Mouse (Mus musculus): ENCODE results near the gene Tmem116. TPM values are rescaled to one million over a fixed set of nuclear protein-coding genes. Genes with fewer than 3 reads are reported as not detected.
A peak's percentile ranks its signal among the peaks of the same experiment; 100 is the strongest.

Tmem116 gene
- total RNA-seq, 2 experiments from 2014 or later, result 1.4 TPM; not detected in 1

DNA sequence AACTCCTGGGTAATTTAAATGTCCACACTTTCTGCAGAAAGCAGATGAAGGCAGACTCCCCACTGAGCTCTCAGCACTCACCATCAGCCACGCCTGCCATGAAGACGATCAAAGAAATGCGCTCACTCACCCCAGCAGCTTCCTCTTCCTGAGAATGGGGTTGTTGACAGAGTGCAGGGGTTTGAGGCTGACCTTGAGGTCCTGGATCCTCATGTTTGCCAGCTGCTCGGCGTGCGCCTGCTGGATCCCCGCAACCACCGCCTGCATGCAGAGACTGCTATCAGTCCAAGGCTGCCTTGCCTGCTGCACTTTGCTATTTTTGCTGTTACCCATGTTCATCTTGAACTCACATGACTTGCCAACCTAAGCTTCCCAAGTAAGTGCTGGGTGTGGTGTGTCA is 75.3 kb downstream of the Tmem116 start:
- no peak for ATAC-seq (replicated peaks; ENCODE audit: low FRiP score, poor library complexity, severe bottlenecking)

- ATAC-seq (replicated peaks; ENCODE audit: low FRiP score, poor library complexity, severe bottlenecking), result peak; percentile 54
These were observed 82.8 kb downstream of the Tmem116 start for GRCm38 (mm10) chr5:121534521-121534920.

DNA sequence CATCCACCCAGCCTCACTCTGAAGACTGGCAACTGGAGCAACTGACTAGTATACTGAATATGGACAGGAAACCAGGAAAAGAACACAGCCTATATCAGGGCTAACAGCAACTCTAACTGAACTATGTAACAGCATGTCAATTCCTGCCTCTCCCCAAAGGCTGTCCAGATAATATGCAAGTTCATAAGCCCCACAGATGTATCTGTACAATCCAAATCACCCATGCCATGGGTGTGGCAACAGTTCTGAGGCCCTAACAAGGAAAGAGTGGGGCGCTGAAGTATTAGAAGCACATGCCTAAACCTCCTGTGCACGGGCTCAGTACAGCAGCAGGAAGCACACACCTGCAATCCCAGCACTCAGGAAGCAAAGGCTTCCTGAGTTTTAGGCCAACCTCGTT is 83.4 kb downstream of the Tmem116 start:
- ATAC-seq (replicated peaks; ENCODE audit: low FRiP score, poor library complexity, severe bottlenecking), result no peak

- no peak for ATAC-seq (replicated peaks; ENCODE audit: low FRiP score, poor library complexity, severe bottlenecking)
These were observed 85.3 kb downstream of the Tmem116 start for GRCm38 (mm10) chr5:121536921-121537555.

DNA sequence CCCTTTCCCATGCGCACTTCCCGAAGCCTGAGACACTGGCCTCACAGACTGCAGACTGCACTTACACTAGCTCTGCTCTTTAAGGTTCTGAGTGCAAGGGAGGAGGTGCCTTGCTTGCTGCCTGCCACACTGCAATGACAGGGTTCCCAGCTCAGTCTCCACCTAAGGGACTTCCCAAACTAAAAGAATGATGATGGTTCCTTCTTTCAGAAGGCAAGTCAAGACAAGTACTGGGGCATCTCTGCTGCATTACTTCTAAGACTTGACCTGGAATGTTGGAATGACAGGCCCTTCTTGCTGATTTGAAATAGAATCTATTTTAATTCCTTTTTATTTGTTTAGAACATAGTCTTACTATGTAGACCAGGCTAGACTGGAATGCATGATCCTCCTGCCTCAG is 85.9 kb downstream of the Tmem116 start:
- ATAC-seq (replicated peaks; ENCODE audit: low FRiP score, poor library complexity, severe bottlenecking), result no peak

DNA sequence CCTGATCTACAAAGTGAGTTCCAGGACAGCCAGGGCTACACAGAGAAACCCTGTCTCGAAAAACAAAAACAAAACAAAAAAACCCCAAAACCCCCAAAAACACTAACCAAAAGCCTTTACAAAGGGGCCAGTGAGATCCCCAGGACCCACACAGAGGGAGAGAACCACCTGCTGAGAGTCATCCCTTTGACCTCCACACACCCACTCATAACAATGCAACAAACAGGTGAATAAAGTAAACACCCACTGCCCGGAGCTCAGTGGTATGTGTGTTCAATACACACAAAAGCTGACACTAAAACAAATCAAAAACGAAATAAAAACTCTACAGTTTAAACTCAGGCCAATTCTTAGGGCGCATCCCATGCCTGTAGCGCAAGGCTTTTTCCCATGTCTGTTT is 88.4 kb downstream of the Tmem116 start:
- no peak for ATAC-seq (replicated peaks; ENCODE audit: low FRiP score, poor library complexity, severe bottlenecking)

- ATAC-seq (replicated peaks; ENCODE audit: low FRiP score, poor library complexity, severe bottlenecking), result no peak
These were observed 89.5 kb downstream of the Tmem116 start for GRCm38 (mm10) chr5:121541235-121541634.

DNA sequence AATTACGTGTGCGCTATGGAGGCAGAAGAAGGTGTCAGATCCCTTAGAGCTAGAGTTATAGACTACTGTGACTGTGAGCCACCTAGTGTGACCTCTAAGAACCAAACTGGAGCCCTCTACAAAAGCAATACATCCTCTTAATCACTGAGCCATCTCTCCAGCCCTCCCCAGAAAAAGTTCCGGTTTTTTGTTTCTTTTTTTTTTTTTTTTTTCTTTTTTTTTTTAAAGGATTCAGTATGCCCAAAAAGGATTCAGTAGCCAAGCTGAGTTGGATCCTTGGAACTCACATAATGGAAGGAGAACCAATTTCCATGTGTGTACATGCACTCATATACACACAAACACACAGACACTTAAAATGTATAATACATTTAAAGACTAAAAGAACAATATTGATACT is 91.7 kb downstream of the Tmem116 start:
- no peak for ATAC-seq (replicated peaks; ENCODE audit: low FRiP score, poor library complexity, severe bottlenecking)

DNA sequence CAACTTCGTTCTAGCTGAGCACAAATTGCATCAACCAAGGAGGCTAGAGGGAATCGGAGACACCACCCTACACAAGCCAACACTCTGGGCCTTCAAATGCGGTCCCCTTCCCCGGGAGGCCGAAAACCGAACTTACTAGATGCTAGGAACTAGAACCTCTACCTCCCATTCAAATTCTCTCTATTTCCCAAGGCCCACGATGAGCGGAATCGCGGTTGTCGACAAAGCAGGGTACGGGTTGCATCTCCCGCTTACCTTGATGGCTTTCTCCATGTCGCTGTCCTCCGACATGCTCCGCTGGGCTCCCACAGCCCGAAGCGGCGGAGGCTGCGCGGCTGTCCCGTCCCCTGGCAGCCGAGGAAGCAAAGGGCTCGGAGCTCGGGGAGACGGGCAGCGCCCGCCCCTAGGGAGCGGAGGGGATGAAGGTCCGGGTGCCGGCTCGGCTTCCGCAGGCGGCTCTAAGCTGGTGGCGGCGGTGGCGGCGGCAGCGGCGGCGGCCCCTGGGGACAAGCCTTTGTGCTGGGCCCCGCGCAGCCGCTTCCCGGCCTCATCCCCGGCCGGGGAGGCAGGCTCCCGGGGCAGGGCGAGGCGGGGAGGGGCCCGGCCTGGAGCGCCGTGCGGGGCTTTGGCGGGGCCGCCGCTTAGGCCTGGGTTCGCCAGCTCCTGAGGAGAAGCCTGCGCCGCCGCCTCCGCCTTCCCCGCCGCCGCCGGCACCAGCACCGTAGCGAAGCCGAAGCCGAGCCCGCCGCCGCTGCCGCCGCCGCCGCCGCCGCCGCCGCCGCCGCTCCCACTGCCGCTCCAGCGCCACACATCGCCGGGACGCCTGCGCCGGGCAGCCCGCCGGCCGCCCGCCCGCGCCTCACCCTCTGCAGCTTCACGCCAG is 93.5 kb downstream of the Tmem116 start, which contains the start of the genes Adam1a and Gm42878:
Adam1a (minus strand) TSS at position 573 of the 883 bp plus-strand sequence.
Gm42878 (minus strand) TSS at position 573 of the 883 bp plus-strand sequence.
- peak; percentile 35 for ATAC-seq (replicated peaks; ENCODE audit: low FRiP score, poor library complexity, severe bottlenecking)

DNA sequence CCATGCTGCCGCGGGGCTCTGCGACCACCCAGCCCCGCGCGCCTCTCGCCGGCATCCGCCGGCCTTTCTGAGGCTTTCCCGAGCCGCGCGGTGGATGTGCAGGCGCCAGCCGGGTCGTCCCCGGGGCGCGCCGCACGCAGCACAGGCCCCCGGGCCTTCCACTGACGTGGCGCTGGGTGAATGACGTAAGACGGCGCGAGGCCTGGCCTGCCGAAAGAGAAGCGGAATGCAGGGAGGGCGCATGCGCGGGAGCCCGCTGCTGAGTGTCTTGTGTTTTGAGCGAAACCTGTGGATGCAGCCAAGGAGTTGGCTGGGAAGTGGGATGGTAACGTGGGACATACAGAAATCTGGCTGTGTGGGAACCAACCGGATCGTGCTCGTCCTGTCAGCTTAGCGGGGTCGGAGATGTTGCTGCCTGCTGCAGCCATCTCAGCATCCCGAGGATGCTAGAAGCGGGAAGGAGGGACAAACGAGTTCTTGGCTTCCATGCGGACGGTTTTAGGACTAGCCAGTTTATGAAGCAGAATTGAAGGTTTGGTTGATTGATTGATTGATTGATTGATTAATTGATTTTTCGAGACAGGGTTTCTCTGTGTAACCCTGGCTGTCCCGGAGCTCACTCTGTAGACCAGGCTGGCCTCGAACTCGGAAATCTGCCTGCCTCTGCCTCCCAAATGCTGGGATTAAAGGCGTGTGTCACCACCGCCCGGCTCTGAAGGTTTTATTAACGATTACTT is 94.3 kb downstream of the Tmem116 start, which contains the start of gene Mapkapk5:
Mapkapk5 (minus strand) TSS at position 113 of the 737 bp plus-strand sequence.
- ATAC-seq (replicated peaks; ENCODE audit: low FRiP score, poor library complexity, severe bottlenecking), result peak; percentile 94

DNA sequence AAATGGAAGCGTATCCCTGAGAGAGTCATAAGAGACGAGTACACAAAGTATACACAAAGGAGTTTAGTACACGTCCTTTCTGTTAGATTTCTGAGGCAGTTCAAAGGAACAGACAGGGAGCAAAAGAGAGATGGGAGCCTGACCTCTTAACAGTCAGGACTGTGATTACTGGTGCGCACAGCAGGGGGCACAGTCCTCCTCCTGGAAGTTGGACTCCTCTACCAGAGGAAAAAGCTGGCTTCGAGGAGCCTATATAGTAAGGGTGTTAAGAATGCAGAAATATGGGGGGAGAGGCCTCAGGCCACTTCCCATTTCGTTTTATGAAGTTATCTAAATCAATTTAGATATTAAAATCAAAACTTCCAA is 94.8 kb downstream of the Tmem116 start:
- ATAC-seq (replicated peaks; ENCODE audit: low FRiP score, poor library complexity, severe bottlenecking), result peak; percentile 63

- no peak for ATAC-seq (replicated peaks; ENCODE audit: low FRiP score, poor library complexity, severe bottlenecking)
These were observed 95.4 kb downstream of the Tmem116 start for GRCm38 (mm10) chr5:121547084-121547483.

- no peak for ATAC-seq (replicated peaks; ENCODE audit: low FRiP score, poor library complexity, severe bottlenecking)
These were observed 97.5 kb downstream of the Tmem116 start for GRCm38 (mm10) chr5:121549196-121549595.

DNA sequence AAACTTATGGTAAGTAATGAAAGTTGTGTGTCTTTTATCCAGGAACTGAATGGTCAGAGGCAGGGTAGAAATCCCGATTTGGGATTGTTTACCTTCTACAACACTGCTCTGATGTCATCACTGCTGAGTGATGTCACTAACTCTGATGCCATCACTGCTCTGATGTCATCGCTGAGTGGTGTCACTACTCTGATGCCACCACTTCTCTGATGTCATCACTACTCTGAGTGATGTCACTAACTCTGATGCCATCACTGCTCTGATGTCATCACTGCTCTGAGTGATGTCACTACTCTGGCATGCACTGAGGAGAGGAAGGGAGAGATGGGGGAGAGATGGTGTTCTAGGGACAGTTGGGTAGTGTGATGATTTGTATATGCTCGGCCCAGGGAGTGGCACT is 110.7 kb downstream of the Tmem116 start:
- no peak for ATAC-seq (replicated peaks; ENCODE audit: low FRiP score, poor library complexity, severe bottlenecking)

- ATAC-seq (replicated peaks; ENCODE audit: low FRiP score, poor library complexity, severe bottlenecking), result peak; percentile 74
These were observed 112.8 kb downstream of the Tmem116 start for GRCm38 (mm10) chr5:121564468-121564895.

DNA sequence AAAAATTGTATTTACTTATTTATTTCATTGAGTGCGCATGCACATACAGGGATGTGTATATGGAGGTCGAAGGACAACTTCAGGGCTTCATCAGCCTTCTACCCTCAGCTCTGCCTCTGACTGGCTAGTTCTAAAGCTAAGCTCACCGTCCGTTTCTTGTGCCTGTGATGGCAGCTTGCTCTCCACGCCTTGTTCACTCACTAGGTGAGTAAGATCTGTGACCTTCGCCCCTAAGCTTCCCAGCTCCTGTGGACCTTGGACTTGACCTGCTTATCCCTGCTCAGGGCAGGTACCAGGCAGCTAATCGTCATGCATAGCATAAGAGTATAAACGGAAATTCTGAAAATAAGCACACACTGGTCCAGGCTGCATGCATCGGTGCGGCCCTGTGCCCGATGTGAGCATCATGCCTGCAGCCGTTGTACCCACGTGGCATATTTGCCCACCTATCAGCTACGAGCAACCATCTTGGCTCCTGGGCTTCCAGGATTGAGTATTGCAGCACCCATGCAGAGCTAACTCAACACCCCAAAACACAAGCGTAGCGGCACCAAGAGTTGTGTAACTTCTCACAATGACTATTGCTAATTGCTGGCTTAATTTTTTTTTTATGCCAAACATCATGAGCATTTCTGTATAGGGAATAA is 114.5 kb downstream of the Tmem116 start:
- ATAC-seq (replicated peaks; ENCODE audit: low FRiP score, poor library complexity, severe bottlenecking), result no peak

GRCm38 (mm10) chr5:121569881-121570420 is 118.3 kb downstream of the Tmem116 start:
- ATAC-seq (replicated peaks; ENCODE audit: low FRiP score, poor library complexity, severe bottlenecking), result no peak

DNA sequence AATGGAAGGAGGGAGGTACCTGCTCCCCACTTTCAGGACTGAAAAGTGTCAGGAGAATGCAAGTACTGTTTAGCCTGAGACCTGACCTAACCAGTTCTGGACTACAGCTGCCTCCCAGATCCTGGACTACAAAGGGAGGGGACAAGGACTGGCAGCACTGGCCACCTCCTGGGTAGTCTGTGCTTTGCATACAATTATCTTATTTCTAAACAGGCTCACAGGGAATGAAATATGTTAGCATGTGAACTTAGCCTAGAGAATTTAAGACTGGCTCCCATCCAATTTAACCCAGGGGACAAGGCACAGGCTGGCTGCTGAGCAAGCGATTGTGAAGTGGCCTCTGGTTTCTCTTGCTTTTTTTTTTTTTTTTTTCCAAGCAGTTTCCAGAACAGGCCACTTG is 119.1 kb downstream of the Tmem116 start:
- ATAC-seq (replicated peaks; ENCODE audit: low FRiP score, poor library complexity, severe bottlenecking), result no peak

Measured in erythroblast, adult 5-6 weeks (primary cell).